Mouse (Mus musculus) stomach, postnatal 0 days (tissue): Measurements from ENCODE around the gene Fbxo21. TPM values are rescaled to one million over a fixed set of nuclear protein-coding genes. Genes with fewer than 3 reads are reported as not detected.
A peak's percentile ranks its signal among the peaks of the same experiment; 100 is the strongest.

ENCODE experiments used
- ATAC-seq: fragments of 200-750 bp; cut with Nextera tagmentation; 2 replicates; pipeline ENCODE4 v1.8.0; 2017; ENCODE audit not compliant: low FRiP score, low TSS enrichment
- DNase-seq: peaks from one replicate; pipeline ENCODE4 v3.0.0-alpha.2; 2016; ENCODE audit warnings: low spot score
- H3K27ac ChIP-seq: fragments of 300-500 bp; sonication (generic); replicated peaks from 2 replicates; pipeline ENCODE4 v1.5.1; 2014; ENCODE audit warnings: mild to moderate bottlenecking, control low read depth
- H3K27me3 ChIP-seq: fragments of 300-500 bp; sonication (generic); 2 replicates; pipeline ENCODE4 v1.6.1; 2014; ENCODE audit warnings: low read length; ENCODE audit not compliant: control insufficient read depth, insufficient read depth
- H3K36me3 ChIP-seq: fragments of 300-500 bp; sonication (generic); 2 replicates; pipeline ENCODE4 v1.6.1; 2014; ENCODE audit warnings: low read length, mixed read lengths; ENCODE audit not compliant: control insufficient read depth, insufficient read depth
- H3K4me1 ChIP-seq: fragments of 300-500 bp; sonication (generic); replicated peaks from 2 replicates; pipeline ENCODE4 v1.6.1; 2014; ENCODE audit warnings: antibody characterized with exemption; ENCODE audit not compliant: control insufficient read depth, insufficient read depth
- H3K4me2 ChIP-seq: fragments of 300-500 bp; sonication (generic); replicated peaks from 2 replicates; pipeline ENCODE4 v1.6.1; 2014; ENCODE audit warnings: low read depth, mild to moderate bottlenecking, control low read depth, moderate library complexity
- H3K4me3 ChIP-seq: fragments of 300-500 bp; sonication (generic); 2 replicates; pipeline ENCODE4 v1.5.1; 2014; ENCODE audit warnings: low read depth, low read length, control low read depth
- H3K9ac ChIP-seq: fragments of 300-500 bp; sonication (generic); 2 replicates; pipeline ENCODE4 v1.6.1; 2014; ENCODE audit warnings: mild to moderate bottlenecking, low read length, control low read depth, mixed read lengths
- H3K9me3 ChIP-seq: fragments of 300-500 bp; sonication (generic); 2 replicates; pipeline ENCODE4 v1.6.1; 2016; ENCODE audit warnings: low read length; ENCODE audit not compliant: control insufficient read depth
- CTCF ChIP-seq: IDR thresholded peaks from 2 replicates; pipeline ENCODE4 v1.5.1; 2016; ENCODE audit warnings: antibody characterized with exemption, low read depth, mild to moderate bottlenecking, moderate library complexity
- EP300 ChIP-seq: optimal IDR thresholded peaks from 2 replicates; pipeline ENCODE3; 2016; ENCODE audit warnings: antibody characterized with exemption
- WGBS: fragments of 180-500 bp; shearing (Covaris S2); extraction: QIAGEN DNeasy Blood & Tissue Kit; methylation state at CpG from one replicate; pipeline ENCODE4 v1.1.7; 2014; 5-methylcytosine and 5-hydroxymethylcytosine counted together
- polyA plus RNA-seq: library from polyadenylated mRNA; unstranded; fragments of >200 nt; fragmentation: Nextera tagmentation; extraction: Ambion mirVana; gene quantifications from 2 replicates; pipeline ENCODE4 v1.2.1, GENCODE M21; 2015

Gene Fbxo21
- 19.2 and 20.7 TPM in 2 replicates for polyA plus RNA-seq

DNA sequence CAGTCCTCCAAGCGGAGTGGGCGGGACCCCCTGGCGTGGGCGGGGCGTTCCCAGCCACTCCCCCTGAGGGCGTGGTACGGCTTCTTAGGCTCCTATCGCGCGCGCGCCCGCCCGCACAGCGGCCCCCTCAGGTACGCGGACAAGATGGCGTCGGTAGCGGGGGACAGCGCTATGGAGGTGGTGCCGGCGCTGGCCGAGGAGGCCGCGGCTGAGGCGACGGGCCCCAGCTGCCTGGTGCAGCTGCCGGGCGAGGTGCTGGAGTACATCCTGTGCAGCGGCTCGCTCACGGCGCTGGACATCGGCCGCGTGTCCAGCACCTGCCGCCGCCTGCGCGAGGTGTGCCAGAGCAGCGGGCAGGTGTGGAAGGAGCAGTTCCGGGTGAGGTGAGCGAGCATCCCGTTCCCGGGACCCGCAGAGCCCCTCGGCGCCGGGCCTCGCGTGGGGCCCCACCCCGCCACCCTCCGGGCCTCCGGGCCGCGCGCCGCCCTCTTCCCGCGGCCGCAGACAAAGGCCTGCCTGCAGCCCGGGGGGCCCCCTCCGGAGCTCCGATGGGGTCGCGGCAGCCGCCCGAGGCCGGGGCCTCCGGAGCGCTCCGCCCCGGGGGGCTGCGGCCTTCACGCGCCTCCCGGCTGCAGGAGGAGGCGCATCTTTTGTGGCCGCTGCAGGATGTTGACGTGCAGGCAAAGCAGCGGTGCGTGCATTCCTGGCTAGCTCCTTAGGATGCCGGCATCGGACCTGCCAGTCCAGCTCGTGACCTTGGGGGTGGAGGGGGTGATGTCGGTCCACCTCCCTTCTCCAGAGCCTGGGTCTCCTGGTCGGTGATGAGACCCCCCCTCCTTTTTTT is at the start of gene Fbxo21:
TSS of gene Fbxo21 (plus strand) at position 74 of the 844 bp plus-strand sequence.
- WGBS, result under 1% methylated on average over 77 of the region's 88 CpGs
- Histone ChIP-seq H3K36me3 (peaks cover 6% of the 10 kb centered on the region; the same call in 1 of the 2 replicates), H3K27me3 (no peaks in the 10 kb centered on the region), H3K27ac (peak within 1 kb of the TSS; percentile 78), H3K4me2 (peak within 1 kb of the TSS; percentile 81), H3K9ac (peak within 1 kb of the TSS; percentile 87), H3K4me3 (peak within 1 kb of the TSS; percentile 94), H3K4me1 (no peaks in the 10 kb centered on the region), H3K9me3 (no peaks in the 10 kb centered on the region)
- ATAC-seq (peak; percentile 91), DNase-seq (peak; percentile 97)
- TF ChIP-seq EP300, result no peak
- TF ChIP-seq CTCF, result peak; percentile 49

DNA sequence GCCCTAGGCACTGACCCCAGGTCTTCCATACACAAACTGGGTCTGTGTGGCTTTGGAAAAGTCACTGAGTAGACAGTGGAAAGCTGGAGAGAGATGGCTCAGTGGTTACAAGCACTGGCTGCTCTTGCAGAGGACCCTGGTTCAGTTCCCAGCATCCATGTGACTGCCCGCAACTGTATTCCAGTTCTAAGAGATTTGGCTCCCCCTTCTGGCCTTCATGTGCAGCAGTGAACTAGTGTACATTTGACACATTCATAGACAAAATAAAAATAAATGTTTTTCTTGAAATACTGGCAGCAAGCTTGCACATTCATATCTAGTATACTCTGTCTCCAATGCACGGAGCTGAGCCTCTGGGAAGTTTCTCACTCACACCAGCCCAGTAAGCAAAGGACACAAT is 48.0 kb upstream of the Fbxo21 start:
- Histone ChIP-seq H3K9ac (no peak overlapping the region), H3K27me3 (no peaks in the 10 kb centered on the region), H3K4me2 (no peak overlapping the region), H3K27ac (no peak overlapping the region), H3K9me3 (no peaks in the 10 kb centered on the region), H3K4me3 (no peak overlapping the region), H3K36me3 (no peaks in the 10 kb centered on the region), H3K4me1 (no peaks in the 10 kb centered on the region)
- WGBS, result 85% methylated on average over 2 of the region's 2 CpGs
- ATAC-seq, result no peak
- TF ChIP-seq CTCF, result peak; percentile 27; the same call in 1 of the 2 replicates
- TF ChIP-seq EP300, result no peak
- DNase-seq, result no peak

- Histone ChIP-seq H3K4me2 (no peak overlapping the region), H3K27me3 (no peaks in the 10 kb centered on the region), H3K27ac (no peak overlapping the region), H3K9me3 (no peaks in the 10 kb centered on the region), H3K4me3 (no peak overlapping the region), H3K4me1 (no peaks in the 10 kb centered on the region), H3K9ac (no peak overlapping the region), H3K36me3 (no peaks in the 10 kb centered on the region)
- DNase-seq (no peak), ATAC-seq (no peak)
- TF ChIP-seq EP300 (no peak), CTCF (no peak)
- 90% methylated on average over 2 of the region's 2 CpGs for WGBS
Measured at GRCm38 (mm10) chr5:117932222-117932621, 44.3 kb upstream of the Fbxo21 start.

GRCm38 (mm10) chr5:117932862-117933261 is 43.7 kb upstream of the Fbxo21 start:
- H3K4me3 ChIP-seq, result no peak overlapping the region
- no peak overlapping the region for H3K9ac ChIP-seq
- 0 out of 2 replicates have a peak, but pooled peaks have one; percentile 51 for ATAC-seq
- H3K36me3 ChIP-seq, result no peaks in the 10 kb centered on the region
- H3K4me1 ChIP-seq, result no peaks in the 10 kb centered on the region
- H3K27me3 ChIP-seq, result no peaks in the 10 kb centered on the region
- H3K27ac ChIP-seq, result no peak overlapping the region
- H3K4me2 ChIP-seq, result no peak overlapping the region
- DNase-seq, result peak; percentile 89
- no peaks in the 10 kb centered on the region for H3K9me3 ChIP-seq
- 5% methylated on average over 5 of the region's 9 CpGs for WGBS
- no peak for TF ChIP-seq EP300
- TF ChIP-seq CTCF, result peak; percentile 83

DNA sequence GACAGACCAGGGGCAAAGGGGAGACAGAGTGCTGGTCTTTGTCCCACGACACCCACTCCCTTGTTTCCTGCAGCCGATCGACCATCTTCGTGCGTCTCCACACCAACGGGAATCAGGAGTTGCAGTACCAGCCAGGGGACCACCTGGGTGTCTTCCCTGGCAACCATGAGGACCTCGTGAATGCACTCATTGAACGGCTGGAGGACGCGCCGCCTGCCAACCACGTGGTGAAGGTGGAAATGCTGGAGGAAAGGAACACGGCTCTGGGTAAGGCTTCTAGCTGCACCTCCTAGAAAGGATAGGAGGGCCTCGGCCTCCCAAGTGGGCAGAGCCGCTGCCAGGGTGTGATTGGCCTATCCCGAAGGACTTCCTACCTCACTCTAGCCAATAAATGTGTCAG is 40.2 kb upstream of the Fbxo21 start:
- ATAC-seq (no peak), DNase-seq (no peak)
- H3K9ac ChIP-seq, result no peak overlapping the region
- no peaks in the 10 kb centered on the region for H3K27me3 ChIP-seq
- H3K36me3 ChIP-seq, result no peaks in the 10 kb centered on the region
- H3K4me3 ChIP-seq, result no peak overlapping the region
- H3K4me2 ChIP-seq, result no peak overlapping the region
- no peaks in the 10 kb centered on the region for H3K9me3 ChIP-seq
- H3K27ac ChIP-seq, result no peak overlapping the region
- TF ChIP-seq EP300, result no peak
- no peak for TF ChIP-seq CTCF
- WGBS, result 70% methylated on average over 15 of the region's 16 CpGs
- H3K4me1 ChIP-seq, result no peaks in the 10 kb centered on the region

DNA sequence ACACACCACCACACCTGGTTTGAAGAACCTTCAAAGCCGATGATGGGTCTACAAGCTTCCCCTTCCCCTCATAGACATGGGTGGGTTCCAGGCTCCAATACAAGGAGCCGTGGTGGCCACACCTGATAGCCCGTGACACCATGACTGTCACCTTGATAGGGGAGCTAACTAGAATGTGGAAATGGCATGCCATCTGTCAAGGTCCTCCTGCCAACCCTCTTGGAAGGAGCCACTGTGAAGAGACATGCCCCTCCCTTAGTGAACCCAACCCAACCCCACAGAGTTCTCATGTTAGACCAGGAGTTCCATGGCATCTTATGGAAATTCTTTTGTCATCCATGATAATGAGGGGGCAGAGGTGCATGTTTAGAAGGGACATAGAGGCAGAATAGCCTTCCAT is 39.3 kb upstream of the Fbxo21 start:
- Histone ChIP-seq H3K4me1 (no peaks in the 10 kb centered on the region), H3K4me3 (no peak overlapping the region), H3K9me3 (no peaks in the 10 kb centered on the region), H3K27me3 (no peaks in the 10 kb centered on the region), H3K36me3 (no peaks in the 10 kb centered on the region), H3K9ac (no peak overlapping the region), H3K4me2 (no peak overlapping the region), H3K27ac (no peak overlapping the region)
- no peak for TF ChIP-seq EP300
- TF ChIP-seq CTCF, result no peak
- WGBS, result 85% methylated on average over 3 of the region's 3 CpGs
- ATAC-seq (no peak), DNase-seq (no peak)
